Mouse (Mus musculus) hindbrain, embryonic 11.5 days (tissue): ENCODE data around the gene Evl. TPM values are rescaled to one million over a fixed set of nuclear protein-coding genes. Genes with fewer than 3 reads are reported as not detected.
"Not testable (repeated sequence)": the region's sequence is repeated elsewhere in the genome, so short reads cannot be mapped to it uniquely, and the experiment has no call there.

Source experiments
- ATAC-seq: fragments of 200-750 bp; cut with Nextera tagmentation; 2 replicates; pipeline ENCODE4 v1.8.0; 2017; ENCODE audit warnings: mild to moderate bottlenecking, moderate TSS enrichment, moderate library complexity; ENCODE audit not compliant: low FRiP score
- DNase-seq: peaks from one replicate; pipeline ENCODE4 v3.0.0-alpha.2; 2015; ENCODE audit warnings: low spot score
- H3K27ac ChIP-seq: fragments of 300-500 bp; sonication (generic); 2 replicates; pipeline ENCODE4 v1.5.1; 2014; ENCODE audit warnings: mild to moderate bottlenecking, low read depth, low read length
- H3K27me3 ChIP-seq: fragments of 300-500 bp; sonication (generic); 2 replicates; pipeline ENCODE4 v1.6.1; 2014; ENCODE audit warnings: mild to moderate bottlenecking, low read length, moderate library complexity, mixed read lengths; ENCODE audit not compliant: control insufficient read depth, insufficient read depth
- H3K36me3 ChIP-seq: fragments of 300-500 bp; sonication (generic); 2 replicates; pipeline ENCODE4 v1.6.1; 2014; ENCODE audit warnings: mild to moderate bottlenecking, low read length, moderate library complexity, mixed read lengths; ENCODE audit not compliant: control insufficient read depth, insufficient read depth
- H3K4me1 ChIP-seq: fragments of 300-500 bp; sonication (generic); replicated peaks from 2 replicates; pipeline ENCODE4 v1.6.1; 2014; ENCODE audit warnings: low read length, mixed read lengths; ENCODE audit not compliant: control insufficient read depth, insufficient read depth
- H3K4me2 ChIP-seq: fragments of 300-500 bp; sonication (generic); replicated peaks from 2 replicates; pipeline ENCODE4 v1.6.1; 2014; ENCODE audit warnings: mild to moderate bottlenecking, low read depth, low read length
- H3K4me3 ChIP-seq: fragments of 300-500 bp; sonication (generic); 2 replicates; pipeline ENCODE4 v1.5.1; 2014; ENCODE audit warnings: low read depth, low read length
- H3K9ac ChIP-seq: fragments of 300-500 bp; sonication (generic); 2 replicates; pipeline ENCODE4 v1.6.1; 2014; ENCODE audit warnings: low read depth, low read length
- H3K9me3 ChIP-seq: fragments of 300-500 bp; sonication (generic); 2 replicates; pipeline ENCODE4 v1.6.1; 2016; ENCODE audit warnings: low read length; ENCODE audit not compliant: control insufficient read depth
- WGBS: fragments of 180-500 bp; shearing (Covaris S2); extraction: QIAGEN DNeasy Blood & Tissue Kit; methylation state at CpG from one replicate; pipeline ENCODE4 v1.1.7; 2014; 5-methylcytosine and 5-hydroxymethylcytosine counted together
- polyA plus RNA-seq: library from polyadenylated mRNA; unstranded; fragments of >200 nt; fragmentation: Nextera tagmentation; extraction: Ambion mirVana; gene quantifications from 2 replicates; pipeline ENCODE4 v1.2.1, GENCODE M21; 2014

The Evl gene
- 109 and 121 TPM in 2 replicates for polyA plus RNA-seq

- no peaks in the 10 kb centered on the region for H3K27me3 ChIP-seq
- under 1% methylated on average over 22 of the region's 50 CpGs for WGBS
- DNase-seq (peak; percentile 97), ATAC-seq (peak; percentile 92)
- peaks cover 7% of the 10 kb centered on the region; the same call in 1 of the 2 replicates for H3K4me1 ChIP-seq
- peak within 1 kb of the TSS; percentile 92 for H3K27ac ChIP-seq
- peak within 1 kb of the TSS; percentile 97 for H3K9ac ChIP-seq
- no peaks in the 10 kb centered on the region for H3K36me3 ChIP-seq
- peak within 1 kb of the TSS; percentile 99 for H3K4me3 ChIP-seq
- no peaks in the 10 kb centered on the region for H3K9me3 ChIP-seq
- H3K4me2 ChIP-seq, result peak within 1 kb of the TSS; percentile 43
These were observed at the start of gene Evl for GRCm38 (mm10) chr12:108554120-108554841. TSS of gene Evl (plus strand) at chr12:108554720.

GRCm38 (mm10) chr12:108505846-108506245 lies 48.7 kb upstream of the Evl start:
- Histone ChIP-seq H3K9ac (no peak overlapping the region), H3K4me2 (no peak overlapping the region), H3K27ac (no peak overlapping the region), H3K27me3 (no peaks in the 10 kb centered on the region), H3K36me3 (no peaks in the 10 kb centered on the region), H3K4me3 (no peak overlapping the region), H3K9me3 (no peaks in the 10 kb centered on the region), H3K4me1 (no peaks in the 10 kb centered on the region)
- ATAC-seq, result no peak
- WGBS, result 75% methylated on average over 2 of the region's 2 CpGs
- DNase-seq, result no peak

- not testable (repeated sequence) for H3K27ac ChIP-seq, H3K4me1 ChIP-seq, H3K9me3 ChIP-seq, H3K4me2 ChIP-seq, H3K9ac ChIP-seq, H3K4me3 ChIP-seq, H3K27me3 ChIP-seq, DNase-seq, H3K36me3 ChIP-seq, ATAC-seq
- WGBS, result 91% methylated on average over 3 of the region's 3 CpGs
These were observed 47.5 kb upstream of the Evl start for GRCm38 (mm10) chr12:108507046-108507445.

- no peak overlapping the region for H3K4me2 ChIP-seq
- H3K36me3 ChIP-seq, result 0 out of 2 replicates have a peak, but pooled peaks cover 2% of the 10 kb centered on the region
- no peak overlapping the region for H3K4me3 ChIP-seq
- H3K9me3 ChIP-seq, result no peaks in the 10 kb centered on the region
- no peak for DNase-seq
- ATAC-seq, result no peak
- no peaks in the 10 kb centered on the region for H3K4me1 ChIP-seq
- no peak overlapping the region for H3K9ac ChIP-seq
- no peaks in the 10 kb centered on the region for H3K27me3 ChIP-seq
- WGBS, result 77% methylated on average over 7 of the region's 7 CpGs
- no peak overlapping the region for H3K27ac ChIP-seq
These were observed 43.9 kb upstream of the Evl start for GRCm38 (mm10) chr12:108510571-108510970.

GRCm38 (mm10) chr12:108511009-108511408 lies 43.5 kb upstream of the Evl start:
- Histone ChIP-seq H3K4me1 (no peaks in the 10 kb centered on the region), H3K4me2 (no peak overlapping the region), H3K27ac (no peak overlapping the region), H3K9ac (no peak overlapping the region), H3K36me3 (0 out of 2 replicates have a peak, but pooled peaks cover 2% of the 10 kb centered on the region), H3K27me3 (no peaks in the 10 kb centered on the region), H3K9me3 (no peaks in the 10 kb centered on the region), H3K4me3 (no peak overlapping the region)
- ATAC-seq (no peak), DNase-seq (peak; percentile 75)
- 14% methylated on average over 3 of the region's 3 CpGs for WGBS

GRCm38 (mm10) chr12:108515464-108515863 lies 39.1 kb upstream of the Evl start:
- ATAC-seq (no peak), DNase-seq (no peak)
- H3K4me2 ChIP-seq, result no peak overlapping the region
- H3K27ac ChIP-seq, result no peak overlapping the region
- H3K9me3 ChIP-seq, result no peaks in the 10 kb centered on the region
- no peak overlapping the region for H3K4me3 ChIP-seq
- WGBS, result 95% methylated on average over 12 of the region's 12 CpGs
- H3K4me1 ChIP-seq, result no peaks in the 10 kb centered on the region
- H3K27me3 ChIP-seq, result no peaks in the 10 kb centered on the region
- 0 out of 2 replicates have a peak, but pooled peaks cover 5% of the 10 kb centered on the region for H3K36me3 ChIP-seq
- H3K9ac ChIP-seq, result no peak overlapping the region

- Histone ChIP-seq H3K9me3 (no peaks in the 10 kb centered on the region), H3K9ac (no peak overlapping the region), H3K4me3 (no peak overlapping the region), H3K4me2 (no peak overlapping the region), H3K27me3 (no peaks in the 10 kb centered on the region), H3K27ac (no peak overlapping the region), H3K4me1 (no peaks in the 10 kb centered on the region), H3K36me3 (0 out of 2 replicates have a peak, but pooled peaks cover 6% of the 10 kb centered on the region)
- no peak for DNase-seq
- WGBS, result 76% methylated on average over 8 of the region's 8 CpGs
- no peak for ATAC-seq
These were observed 35.1 kb upstream of the Evl start for GRCm38 (mm10) chr12:108519374-108519773.

- 58% methylated on average over 8 of the region's 8 CpGs for WGBS
- H3K4me2 ChIP-seq, result no peak overlapping the region
- H3K9ac ChIP-seq, result no peak overlapping the region
- ATAC-seq (no peak), DNase-seq (peak; percentile 83)
- no peaks in the 10 kb centered on the region for H3K9me3 ChIP-seq
- H3K4me1 ChIP-seq, result no peaks in the 10 kb centered on the region
- peaks cover 3% of the 10 kb centered on the region; the same call in 1 of the 2 replicates for H3K36me3 ChIP-seq
- H3K4me3 ChIP-seq, result no peak overlapping the region
- no peak overlapping the region for H3K27ac ChIP-seq
- no peaks in the 10 kb centered on the region for H3K27me3 ChIP-seq
These were observed 25.3 kb upstream of the Evl start for GRCm38 (mm10) chr12:108529214-108529613.

GRCm38 (mm10) chr12:108534484-108534883 lies 20.0 kb upstream of the Evl start:
- Histone ChIP-seq H3K9me3 (no peaks in the 10 kb centered on the region), H3K4me2 (no peak overlapping the region), H3K9ac (no peak overlapping the region), H3K27ac (no peak overlapping the region), H3K27me3 (no peaks in the 10 kb centered on the region), H3K4me1 (no peaks in the 10 kb centered on the region), H3K4me3 (no peak overlapping the region), H3K36me3 (peaks cover 3% of the 10 kb centered on the region; the same call in 1 of the 2 replicates)
- ATAC-seq (no peak), DNase-seq (no peak)
- WGBS, result 93% methylated on average over 11 of the region's 11 CpGs
